Mouse (Mus musculus) urinary bladder, postnatal 25 days (tissue): ENCODE results near the gene Psme2.

Source experiments
- DNase-seq: peaks from one replicate; pipeline ENCODE4 v3.0.0; 2022; ENCODE audit warnings: low spot score

Psme2 gene

DNA sequence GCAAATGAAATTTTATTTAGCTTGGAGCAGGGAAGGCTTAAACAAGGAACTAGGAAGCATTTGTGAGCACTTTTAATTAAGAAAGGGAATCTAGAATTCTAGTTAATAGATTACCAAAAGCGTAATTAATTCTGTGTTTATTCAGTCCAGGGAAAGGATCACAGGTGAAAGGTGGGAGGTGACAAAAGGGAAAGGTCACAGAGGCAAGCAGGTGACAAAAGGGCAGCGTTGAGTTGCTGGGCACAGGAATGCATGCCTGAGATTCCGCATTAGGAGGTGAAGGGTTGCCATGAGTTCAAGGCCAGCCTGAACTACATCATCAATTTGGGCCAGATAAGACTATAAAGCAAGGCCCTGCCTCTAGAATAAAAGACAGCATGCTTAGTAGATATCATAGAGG lies 23.4 kb downstream of the Psme2 start:
- DNase-seq = no peak

DNA sequence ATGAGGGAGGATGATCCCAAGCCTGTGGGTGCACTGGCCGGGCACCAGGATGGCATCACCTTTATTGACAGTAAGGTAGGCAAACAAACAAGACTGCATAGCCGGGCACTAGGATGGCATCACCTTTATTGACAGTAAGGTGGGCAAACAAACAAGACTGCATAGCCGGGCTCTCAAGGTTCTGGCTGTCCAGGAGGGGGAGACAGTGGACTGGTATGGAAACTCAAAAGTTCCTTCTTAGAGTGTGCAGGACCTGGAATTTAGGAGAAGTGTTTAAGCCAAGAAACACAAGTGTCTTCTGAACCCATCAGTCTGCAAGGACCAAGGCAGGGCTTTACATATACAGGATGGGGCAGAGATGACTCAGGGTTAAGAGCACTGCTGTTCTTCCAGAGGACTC lies 25.2 kb downstream of the Psme2 start:
- DNase-seq = no peak

DNA sequence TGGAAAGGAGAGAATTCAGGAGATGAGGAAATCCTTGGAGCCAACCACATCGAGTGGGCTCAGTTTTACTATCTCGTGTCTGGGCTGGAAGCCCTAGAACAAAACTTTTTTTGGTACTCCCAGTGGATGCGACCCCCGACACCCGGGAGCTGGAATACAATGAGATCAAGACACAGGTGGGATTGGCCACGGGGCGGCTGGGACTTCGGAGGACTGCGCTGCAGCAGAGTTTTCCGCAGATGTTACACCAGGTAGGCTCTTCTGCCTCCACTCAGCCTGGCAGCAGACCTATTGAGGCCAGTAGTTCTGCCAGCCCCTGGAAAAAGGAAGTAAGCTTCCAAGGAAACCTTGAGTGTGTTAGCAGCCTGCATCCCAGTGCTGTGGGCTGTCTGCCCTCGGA lies 27.7 kb downstream of the Psme2 start:
- DNase-seq = no peak

DNA sequence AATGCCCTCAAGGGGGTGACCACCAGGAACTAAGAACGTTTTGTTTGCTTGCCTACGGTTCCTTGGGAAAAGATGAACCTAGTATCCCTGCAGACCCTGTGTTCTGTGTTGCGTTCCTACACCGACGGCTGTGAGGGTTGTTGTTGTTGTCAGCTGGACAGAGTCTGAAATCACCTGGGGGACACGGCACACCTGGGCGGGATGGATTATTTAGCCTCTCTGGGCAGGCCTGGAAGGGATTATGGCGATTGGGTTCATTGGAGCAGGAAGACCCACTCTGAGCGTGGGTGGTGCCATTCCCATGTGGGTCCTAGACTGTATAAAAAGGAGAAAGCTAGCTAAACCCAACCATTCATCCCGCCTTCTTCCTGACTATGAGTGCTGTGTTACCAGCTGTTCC lies 29.1 kb downstream of the Psme2 start:
- DNase-seq = no peak

DNA sequence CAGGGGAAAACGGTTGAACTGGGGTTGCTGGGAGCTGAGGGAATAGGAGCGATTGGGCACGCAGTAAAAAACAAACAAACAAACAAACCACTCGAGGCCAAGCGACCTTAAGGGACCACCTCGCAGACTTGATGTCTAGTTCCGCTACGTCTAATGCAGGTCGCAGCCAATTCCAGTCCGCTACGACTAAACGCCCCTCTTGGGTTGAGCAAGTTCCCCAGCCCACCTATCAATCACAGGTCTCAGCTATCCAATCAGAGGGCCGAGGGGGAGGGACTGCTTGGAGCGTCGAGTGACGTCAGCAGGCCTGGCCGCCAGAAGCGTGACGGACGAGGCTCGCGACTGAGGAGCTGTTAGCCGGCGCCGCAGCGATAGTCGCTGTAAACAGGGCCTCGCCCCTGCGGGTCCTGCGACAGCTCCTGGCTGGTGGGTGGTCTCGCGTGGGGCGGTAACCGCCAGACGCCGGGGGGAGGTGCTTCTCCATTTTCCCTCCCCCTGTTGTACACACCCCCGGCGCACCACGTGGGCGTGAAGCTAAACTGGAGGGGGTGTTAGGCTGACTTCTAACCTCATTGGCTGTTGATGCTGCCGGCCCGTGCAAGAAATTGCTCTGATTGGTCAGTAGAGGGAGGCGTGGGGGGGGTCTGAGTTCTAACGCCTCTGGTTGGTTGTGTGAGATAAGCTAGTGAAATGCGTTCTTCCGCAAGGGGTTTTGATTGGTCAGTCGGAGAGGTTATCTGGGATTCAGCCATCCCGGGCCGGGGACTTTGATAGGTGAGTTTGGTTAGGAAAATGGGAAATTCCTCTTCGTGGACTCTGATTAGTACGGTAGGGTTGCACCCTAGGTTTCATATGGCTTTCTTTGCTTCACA lies 30.5 kb downstream of the Psme2 start, which contains the start of gene A730061H03Rik:
Gene A730061H03Rik, minus strand, starts transcription at position 205 of the 872 bp plus-strand sequence.
- peak; percentile 94 for DNase-seq

DNA sequence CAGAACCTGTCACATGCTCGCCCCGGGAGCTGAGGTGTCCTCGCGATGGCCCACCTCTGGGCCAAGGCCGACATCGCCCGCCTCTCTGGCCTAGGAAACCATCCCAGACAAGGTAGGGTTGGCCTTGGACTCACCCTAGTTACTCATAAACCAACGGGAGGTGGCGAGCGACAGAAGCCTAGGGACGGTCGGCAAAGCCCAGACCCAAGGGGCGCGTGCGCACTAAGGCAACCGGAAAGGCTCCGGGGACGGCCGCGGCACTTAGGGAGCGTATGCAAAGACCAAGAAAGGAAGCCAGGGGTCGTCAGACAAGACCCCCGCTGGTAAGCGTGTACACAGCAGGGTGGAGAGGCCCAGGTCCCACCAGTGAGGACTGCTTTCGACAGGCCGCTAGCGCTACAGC lies 31.1 kb downstream of the Psme2 start, which contains the start of gene Dcaf11:
Gene Dcaf11, plus strand, starts transcription at position 208 of the 403 bp plus-strand sequence.
- peak; percentile 78 for DNase-seq

DNA sequence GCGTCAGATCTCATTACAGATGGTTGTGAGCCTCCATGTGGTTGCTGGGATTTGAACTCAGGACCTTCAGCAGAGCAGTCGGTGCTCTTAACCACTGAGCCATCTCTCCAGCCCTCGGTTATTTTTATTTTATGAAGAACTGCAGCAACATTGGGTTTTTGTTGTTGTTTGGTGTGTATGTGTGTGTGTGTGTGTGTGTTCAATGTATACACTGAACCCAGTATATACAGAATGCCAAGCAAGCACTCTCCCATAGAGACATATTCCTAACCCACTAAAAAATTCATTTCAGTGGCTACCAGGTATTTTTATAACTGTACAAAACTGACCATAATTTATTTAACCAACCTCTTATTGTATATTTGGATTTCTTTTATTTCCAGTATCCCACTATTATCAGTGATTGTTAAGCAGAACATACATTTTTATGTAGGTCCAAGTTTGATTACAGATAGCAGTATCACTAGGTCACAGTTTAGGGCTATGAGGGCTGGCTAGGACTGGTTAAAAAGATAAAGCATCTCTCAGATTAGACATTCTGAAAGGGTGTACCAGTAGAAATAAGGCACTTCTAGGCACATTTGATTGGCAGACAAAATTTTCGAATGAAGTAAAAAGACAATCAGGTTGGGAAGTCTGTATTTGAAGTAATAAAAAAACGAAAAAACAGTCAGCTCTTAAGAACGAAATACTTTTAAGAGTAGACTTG lies 32.0 kb downstream of the Psme2 start:
- no peak for DNase-seq

DNA sequence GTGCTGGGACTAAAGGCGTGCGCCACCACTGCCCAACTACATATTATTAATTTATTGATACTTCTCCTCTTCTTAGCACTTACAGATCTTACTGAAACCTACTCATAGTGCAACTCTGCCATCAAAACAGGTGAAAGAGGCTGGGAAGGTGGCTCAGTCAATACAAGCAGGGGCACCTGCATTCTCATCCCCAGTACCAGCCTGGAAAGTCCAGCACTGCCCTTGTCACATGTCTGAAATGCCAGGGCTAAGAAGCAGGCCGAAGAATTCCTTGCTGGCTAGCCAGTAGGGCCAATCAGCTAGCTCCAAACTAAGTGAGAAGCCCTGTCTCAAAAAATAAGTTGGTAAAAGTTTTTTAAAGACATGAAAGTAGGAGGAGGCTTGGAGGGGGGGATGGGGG lies 33.3 kb downstream of the Psme2 start:
- DNase-seq = no peak

DNA sequence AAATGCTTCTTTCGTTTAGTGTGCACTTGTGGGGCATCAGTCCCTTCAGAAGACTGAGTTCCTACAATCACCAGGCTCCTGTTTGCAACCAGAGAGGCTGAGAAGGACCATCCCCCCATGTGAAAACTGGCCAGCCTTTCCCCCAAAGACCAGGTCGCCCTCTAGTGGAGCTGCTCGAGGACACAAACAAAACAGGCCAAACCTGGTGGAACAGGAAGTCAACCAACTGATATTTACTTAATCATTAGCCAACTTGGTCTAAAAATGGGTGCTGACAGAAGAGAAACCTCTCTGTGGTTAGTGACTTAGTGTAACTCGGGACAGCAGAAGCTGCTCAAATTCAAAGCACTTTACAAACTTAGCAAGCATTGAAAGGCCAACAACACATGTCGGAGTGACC lies 33.9 kb downstream of the Psme2 start:
- peak; percentile 86 for DNase-seq

DNA sequence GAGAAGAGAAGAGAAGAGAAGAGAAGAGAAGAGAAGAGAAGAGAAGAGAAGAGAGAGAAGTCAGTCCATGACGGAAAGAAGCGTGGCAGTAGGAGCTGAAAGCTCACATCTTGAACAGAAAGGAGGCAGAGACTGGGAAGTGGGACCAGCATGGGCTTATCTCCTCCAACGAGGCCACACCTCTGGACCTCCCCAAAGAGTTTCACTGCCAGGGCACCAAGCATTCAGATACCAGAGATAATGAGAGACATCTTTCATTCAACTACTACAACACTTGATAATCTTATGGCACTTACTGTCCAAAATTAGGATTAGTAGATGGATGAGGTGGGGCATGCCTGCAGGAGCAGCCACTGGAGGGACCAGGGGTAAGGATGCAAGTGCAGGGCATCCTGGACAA lies 35.1 kb downstream of the Psme2 start:
- DNase-seq = no peak

DNA sequence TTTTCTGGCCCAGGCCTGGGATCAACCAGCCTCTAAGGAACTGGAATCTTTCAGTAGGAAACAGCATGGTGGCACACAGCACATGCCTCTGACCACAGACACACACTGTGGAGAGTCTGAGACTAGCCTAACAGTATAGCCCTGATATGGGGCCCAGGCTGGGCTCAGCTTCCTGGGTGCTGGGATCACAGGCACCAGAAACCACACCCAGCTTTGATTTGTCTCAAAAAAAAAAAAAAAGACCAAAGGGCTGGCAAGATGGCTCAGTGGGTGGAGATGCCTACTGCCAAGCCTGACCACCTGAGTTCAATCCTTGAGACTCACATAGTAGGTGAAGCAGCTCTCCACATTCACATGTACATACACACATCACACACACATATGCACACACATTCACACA lies 36.3 kb downstream of the Psme2 start:
- DNase-seq = no peak

DNA sequence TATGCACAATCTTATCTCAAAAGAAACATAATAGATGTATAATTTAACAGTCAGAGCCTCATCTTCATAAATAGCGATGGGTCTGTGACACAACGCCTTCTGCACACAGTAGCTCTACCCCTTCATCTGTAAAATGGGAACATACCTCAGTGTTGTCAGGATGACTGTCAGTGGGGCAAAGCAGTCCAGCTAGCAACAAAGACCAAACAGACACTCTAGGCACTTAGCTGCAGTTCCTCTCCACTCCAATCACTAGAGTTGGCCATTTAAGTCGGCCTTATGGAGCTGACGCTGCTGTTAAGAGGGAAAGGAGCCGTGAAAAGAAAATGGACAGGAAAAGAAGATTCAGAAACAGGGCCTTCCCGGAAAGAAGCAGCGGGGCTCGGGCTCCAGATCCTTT lies 39.1 kb downstream of the Psme2 start:
- DNase-seq = no peak

DNA sequence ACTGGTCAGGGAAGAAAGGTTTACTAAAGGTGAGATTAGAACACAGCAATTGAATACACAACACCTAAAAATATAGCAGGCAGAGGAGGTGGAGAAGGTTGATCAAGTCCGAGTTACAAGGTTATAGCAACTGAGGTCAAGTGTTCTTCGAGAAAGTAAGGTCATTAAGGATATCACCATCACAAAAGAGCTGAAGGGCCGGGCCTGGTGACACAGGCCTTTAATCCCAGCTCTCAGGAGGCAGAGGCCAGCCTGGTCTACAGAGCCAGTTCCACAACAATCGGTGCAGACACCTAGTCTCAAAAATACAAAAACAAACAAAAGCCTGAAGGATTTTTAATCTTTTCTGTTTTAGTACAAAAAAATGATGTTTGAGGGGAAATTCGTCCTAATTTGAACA lies 39.6 kb downstream of the Psme2 start:
- no peak for DNase-seq

DNA sequence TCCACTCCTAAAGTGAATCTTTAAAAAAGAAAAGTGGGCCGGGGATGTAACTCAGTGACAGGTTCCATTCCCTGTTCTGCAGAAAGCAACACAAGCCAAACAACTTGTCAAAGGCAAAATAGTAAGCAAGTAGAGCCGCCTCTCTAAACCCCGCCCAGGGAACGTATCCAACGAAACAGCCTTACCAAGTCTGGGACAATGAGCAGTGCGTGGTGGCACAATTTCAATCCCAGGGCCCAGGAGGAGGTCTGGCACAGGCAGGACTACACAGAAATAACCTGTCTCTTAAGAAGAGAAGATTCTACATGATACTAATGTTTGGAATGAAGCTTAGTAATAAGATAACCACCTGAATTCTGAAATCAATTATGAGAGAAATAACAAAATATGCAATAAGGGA lies 40.7 kb downstream of the Psme2 start:
- DNase-seq = no peak

DNA sequence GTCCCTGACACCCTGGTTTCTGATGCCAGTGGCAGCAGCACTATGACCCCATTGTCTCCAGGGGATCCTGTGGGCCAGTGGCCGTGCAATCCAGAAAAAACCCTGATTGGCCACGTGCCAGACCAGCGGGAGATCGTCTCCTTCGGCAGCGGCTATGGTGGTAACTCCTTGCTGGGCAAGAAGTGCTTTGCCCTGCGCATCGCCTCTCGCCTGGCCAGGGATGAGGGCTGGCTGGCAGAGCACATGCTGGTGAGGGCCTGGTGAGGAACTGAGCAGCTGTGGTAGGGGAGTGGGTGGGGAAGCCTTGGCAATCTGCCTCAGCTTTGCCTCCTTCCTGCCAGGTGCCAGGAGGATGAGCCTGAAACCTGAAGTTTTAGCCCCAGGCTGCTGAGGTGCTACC lies 46.6 kb downstream of the Psme2 start:
- no peak for DNase-seq

DNA sequence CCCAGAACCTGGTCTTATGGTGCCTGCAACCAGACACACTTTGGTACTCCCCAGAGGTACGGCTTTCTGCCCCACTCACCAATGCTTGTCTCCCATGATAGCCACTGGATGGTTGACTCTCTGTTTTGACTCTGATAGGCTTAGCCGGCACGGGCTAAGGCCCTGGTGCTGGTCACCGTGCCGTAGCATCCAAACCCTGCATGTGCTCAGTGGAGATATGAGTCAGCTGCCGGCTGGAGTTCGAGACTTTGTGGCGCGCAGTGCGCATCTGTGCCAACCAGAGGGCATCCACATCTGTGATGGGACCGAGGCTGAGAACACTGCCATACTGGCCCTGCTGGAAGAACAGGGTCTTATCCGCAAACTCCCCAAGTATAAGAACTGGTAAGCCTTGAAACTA lies 48.6 kb downstream of the Psme2 start:
- no peak for DNase-seq

DNA sequence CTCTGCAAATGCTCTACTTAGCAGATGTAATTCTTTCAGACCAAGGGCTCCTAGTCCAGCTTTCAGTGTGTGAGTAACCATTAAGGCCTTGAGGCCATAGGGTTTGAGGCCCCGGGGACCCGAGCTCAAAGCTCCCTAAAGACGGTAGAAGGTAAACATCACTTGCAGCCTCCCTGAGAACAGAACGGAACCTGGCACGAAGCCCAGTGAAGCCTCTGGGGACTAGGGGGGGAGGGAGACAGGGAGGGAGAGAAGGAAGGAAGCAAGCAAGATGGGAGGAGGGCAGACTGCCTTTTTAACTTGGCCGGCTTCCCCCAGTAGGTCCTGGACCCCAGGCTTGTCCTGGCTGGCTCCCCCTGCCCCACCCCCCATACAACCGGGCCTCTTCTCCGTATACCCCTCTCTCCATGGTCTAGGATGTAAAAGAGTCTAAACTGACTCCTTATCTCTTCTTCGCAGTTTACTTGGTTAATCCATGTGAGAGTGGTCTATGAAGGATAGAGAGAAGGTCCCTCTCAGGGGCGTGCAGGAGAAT lies 50.1 kb downstream of the Psme2 start:
- DNase-seq = peak; percentile 75

DNA sequence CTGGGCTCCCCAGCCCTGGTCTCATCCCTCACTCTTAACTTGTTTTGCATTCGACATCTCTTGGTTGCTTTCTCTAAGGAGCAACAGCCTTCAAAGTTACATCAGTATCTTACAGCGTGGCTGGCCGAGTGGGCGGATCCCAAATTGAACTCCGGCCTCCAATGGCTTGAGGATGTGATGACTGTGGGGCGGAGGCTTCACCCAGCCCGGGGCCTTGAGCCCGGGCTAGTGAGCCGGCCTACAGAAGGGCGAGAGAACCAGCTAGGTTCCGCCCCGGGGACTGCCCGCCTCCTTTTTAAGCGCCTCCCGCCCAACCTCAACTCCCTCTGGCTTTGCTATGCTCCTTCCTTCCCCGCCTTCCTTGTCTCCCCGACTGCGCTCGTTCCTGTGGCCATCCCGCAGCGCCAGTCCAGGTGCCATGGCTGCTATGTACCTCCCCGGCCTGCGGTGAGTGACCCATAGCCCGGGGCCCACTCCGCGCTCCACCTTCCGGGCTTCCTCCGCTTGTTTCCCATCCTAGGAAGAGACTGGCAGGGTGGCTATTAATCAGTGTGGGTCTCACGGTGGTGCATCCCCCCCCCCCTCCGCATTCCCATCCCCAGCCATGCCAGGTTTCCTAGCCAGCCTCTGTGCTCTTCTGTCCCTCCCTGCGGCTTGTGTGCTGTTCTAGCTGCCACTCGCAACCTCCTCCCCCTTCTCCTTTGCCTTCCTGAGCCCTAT lies 50.7 kb downstream of the Psme2 start, which contains the start of gene Pck2:
Gene Pck2, plus strand, starts transcription at position 200 of the 720 bp plus-strand sequence.
- peak; percentile 73 for DNase-seq
